Mouse (Mus musculus): ENCODE results near the gene Znrf2.
A peak's percentile ranks its signal among the peaks of the same experiment; 100 is the strongest.
"Not testable (repeated sequence)": the region's sequence is repeated elsewhere in the genome, so short reads cannot be mapped to it uniquely, and the experiment has no call there.

Znrf2 gene

GRCm38 (mm10) chr6:54809531-54810313 is 7.0 kb upstream of the Znrf2 start:
- DNase-seq (ENCODE audit: extremely low spot score, low spot score) = no peak

DNA sequence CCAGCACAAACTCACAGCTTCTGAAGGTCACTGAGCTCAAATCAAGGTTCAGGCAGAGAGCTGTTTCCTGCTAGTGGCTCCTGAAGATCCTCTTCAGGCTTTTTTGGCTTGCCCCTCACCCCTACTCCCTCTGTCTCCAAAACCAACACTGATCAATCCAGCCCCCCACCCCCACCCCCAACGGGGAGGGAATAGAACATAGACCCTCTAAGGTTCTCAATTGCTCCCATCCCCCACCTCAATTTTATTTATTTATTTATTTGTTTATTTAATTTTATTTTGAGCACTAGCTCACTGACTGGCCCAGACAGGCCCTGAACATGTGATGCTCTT is 6.4 kb upstream of the Znrf2 start:
- no peak for DNase-seq (ENCODE audit: extremely low spot score, low spot score)

GRCm38 (mm10) chr6:54811546-54812250 is 5.0 kb upstream of the Znrf2 start:
- no peak for DNase-seq (ENCODE audit: extremely low spot score, low spot score)

DNA sequence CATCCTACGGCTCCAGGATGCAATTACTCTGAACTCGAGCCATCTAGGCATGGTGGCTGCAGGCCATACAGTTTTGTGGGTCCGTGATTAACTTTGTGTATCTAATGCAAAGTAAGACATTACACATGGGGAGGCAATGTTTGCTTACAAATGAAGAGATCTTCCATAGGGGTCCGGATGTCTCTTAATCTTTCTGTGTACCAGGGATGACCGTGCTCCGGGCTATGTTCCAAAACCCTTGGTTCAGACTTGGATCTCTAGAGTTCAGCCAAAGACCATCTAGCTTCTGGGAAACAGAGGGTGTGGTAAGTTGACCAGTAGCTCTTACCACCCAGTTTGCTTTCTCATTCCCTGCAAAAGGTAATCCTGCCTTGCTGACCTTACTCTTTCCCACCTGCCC is 4.4 kb upstream of the Znrf2 start:
- no peak for DNase-seq (ENCODE audit: extremely low spot score, low spot score)

GRCm38 (mm10) chr6:54815428-54816130 is 1.1 kb upstream of the Znrf2 start:
- no peak for DNase-seq (ENCODE audit: extremely low spot score, low spot score)

GRCm38 (mm10) chr6:54817266-54817767 is 601 bp downstream of the Znrf2 start:
- DNase-seq (ENCODE audit: extremely low spot score, low spot score) = peak; percentile 73

DNA sequence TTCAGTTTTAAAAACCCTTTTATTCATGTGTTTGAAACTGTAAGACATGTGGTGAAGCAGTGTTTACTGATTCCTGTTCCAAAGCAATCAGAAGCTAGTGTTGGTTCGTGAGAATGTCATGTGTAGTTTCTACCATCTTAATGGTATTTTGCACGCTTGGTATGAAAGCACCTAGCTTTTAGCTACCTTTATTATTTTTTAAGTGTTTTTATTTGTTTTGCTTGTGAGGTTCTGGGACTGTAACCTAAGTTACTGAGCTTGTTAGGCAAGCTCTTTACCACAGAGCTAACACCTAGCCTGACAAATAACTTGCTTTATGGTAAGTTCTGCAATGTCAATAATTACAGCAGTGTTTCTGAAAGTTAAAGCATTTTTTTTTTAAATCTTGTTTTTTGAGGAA is 1.7 kb downstream of the Znrf2 start:
- no peak for DNase-seq (ENCODE audit: extremely low spot score, low spot score)

DNA sequence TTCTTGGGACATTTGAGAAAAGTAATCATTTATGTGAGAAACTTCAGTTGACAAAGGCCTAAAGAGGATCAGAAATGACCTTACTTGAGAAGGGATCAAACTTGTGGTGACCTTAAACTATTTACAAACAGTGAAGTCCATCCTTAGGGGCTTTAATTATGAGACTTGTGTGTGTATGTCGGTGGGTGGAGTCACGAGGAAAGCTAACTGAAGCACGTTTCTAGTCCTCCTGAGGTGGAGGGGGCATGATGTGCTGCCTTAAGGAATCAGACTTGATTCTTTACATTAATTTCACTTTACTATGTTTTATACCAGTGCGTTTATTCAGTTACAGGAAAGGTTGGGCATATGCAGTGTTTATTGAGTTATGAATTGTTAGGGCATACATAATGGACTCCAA is 2.6 kb downstream of the Znrf2 start:
- no peak for DNase-seq (ENCODE audit: extremely low spot score, low spot score)

- DNase-seq (ENCODE audit: extremely low spot score, low spot score) = no peak
Measured at GRCm38 (mm10) chr6:54819746-54820145, 3.0 kb downstream of the Znrf2 start.

DNA sequence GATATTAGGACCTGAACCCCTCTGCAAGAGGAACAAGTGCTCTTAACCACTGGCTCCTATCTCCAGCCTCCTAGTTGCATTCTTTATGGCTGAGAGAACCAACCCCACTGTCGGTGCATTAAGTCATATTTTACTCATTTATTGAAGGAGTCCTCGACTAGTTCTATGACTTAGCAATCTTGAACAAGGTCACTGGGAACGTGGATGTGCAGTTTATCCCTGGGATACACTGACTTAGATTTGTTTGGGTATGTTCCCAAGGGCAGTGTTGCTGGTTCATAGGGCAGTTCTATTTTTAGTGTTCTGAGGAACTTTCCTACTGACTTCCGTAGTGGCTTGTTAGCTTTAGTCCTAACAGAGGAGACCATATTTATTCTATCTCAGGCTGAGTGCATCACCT is 5.6 kb downstream of the Znrf2 start:
- DNase-seq (ENCODE audit: extremely low spot score, low spot score) = no peak

- not testable (repeated sequence) for DNase-seq (ENCODE audit: extremely low spot score, low spot score)
Measured at GRCm38 (mm10) chr6:54824561-54824960, 7.8 kb downstream of the Znrf2 start.

GRCm38 (mm10) chr6:54827481-54827880 is 10.8 kb downstream of the Znrf2 start:
- DNase-seq (ENCODE audit: extremely low spot score, low spot score) = no peak

GRCm38 (mm10) chr6:54828274-54828673 is 11.6 kb downstream of the Znrf2 start:
- DNase-seq (ENCODE audit: extremely low spot score, low spot score) = no peak

GRCm38 (mm10) chr6:54830048-54830772 is 13.5 kb downstream of the Znrf2 start:
- no peak for DNase-seq (ENCODE audit: extremely low spot score, low spot score)

GRCm38 (mm10) chr6:54831069-54831720 is 14.5 kb downstream of the Znrf2 start:
- no peak for DNase-seq (ENCODE audit: extremely low spot score, low spot score)

- DNase-seq (ENCODE audit: extremely low spot score, low spot score) = no peak
Measured at GRCm38 (mm10) chr6:54833427-54833826, 16.7 kb downstream of the Znrf2 start.

DNA sequence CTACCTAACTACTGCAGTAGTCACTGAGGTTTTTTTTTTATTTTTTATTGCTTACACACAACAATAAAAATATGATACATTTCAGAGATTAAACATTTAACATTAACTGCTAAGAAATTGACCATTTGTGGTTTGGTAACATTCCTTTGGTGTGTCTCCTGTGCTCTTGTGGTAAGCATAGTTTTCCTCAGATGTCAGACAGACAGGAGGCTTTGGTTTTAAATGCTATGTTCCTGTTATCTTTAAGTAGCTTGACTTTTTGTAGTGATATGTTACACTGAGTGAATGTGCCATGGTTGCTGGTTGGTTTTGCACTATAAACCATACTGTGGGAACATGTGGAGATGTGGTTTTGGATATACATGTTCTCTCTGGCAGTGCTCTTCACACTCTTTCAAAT is 19.9 kb downstream of the Znrf2 start:
- no peak for DNase-seq (ENCODE audit: extremely low spot score, low spot score)

DNA sequence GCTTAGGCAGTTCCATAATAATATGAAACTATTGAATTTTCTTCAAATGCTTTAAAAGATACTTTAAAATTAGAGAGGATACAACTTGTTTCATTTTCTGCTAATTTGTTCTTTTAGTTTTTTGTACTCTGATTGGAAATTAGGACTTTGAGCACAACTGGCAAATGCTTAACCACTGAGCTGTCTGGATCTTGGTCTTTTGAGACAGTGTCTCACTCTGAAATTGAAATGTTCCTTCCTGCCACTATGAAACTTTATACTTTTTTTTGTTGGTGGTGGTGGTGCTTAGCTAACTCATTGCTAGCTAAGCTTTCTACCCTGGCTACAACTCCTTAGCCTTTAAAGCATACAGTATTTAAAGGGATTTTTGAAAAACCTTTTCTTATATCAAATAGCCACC is 24.7 kb downstream of the Znrf2 start:
- DNase-seq (ENCODE audit: extremely low spot score, low spot score) = no peak

- DNase-seq (ENCODE audit: extremely low spot score, low spot score) = no peak
Measured at GRCm38 (mm10) chr6:54842041-54842440, 25.3 kb downstream of the Znrf2 start.

DNA sequence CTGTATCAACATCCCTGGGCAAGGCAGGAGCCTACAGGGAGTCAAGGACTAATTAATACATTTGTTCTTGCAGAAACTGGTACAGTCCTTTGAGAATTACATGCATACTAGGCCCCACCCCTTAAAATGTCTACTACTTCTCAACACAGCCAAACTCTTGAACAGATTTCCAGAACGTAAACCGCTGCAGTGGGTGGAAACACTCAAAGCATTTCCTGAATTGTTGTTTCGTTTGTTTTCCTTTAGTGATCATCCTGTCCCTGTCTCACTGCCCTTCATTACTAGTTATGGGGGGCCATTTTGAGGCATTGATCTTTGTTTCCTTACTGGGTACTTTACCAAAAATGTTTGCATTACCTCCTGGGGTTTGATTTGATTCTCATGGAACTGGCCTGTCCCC is 31.8 kb downstream of the Znrf2 start:
- no peak for DNase-seq (ENCODE audit: extremely low spot score, low spot score)
